Mouse (Mus musculus) adrenal gland, postnatal 25 days (tissue): ENCODE measurements around the gene Oxt. TPM values are rescaled to one million over a fixed set of nuclear protein-coding genes. Genes with fewer than 3 reads are reported as not detected.
"Not testable (repeated sequence)": the region's sequence is repeated elsewhere in the genome, so short reads cannot be mapped to it uniquely, and the experiment has no call there.

Experiments used
- DNase-seq: peaks from one replicate; pipeline ENCODE4 v3.0.0; 2021; ENCODE audit warnings: mixed read lengths
- long read RNA-seq: library from polyadenylated mRNA; stranded (forward); transcript quantifications from one replicate; pipeline ENCODE4 v2.0.0, GENCODE M21; 2021
- total RNA-seq: library from RNA; stranded (reverse); gene quantifications from 2 replicates; pipeline ENCODE4 v1.2.3, GENCODE M21; 2021

Oxt gene
- total RNA-seq: not detected in 2 replicates
- long read RNA-seq: 0 reads

DNA sequence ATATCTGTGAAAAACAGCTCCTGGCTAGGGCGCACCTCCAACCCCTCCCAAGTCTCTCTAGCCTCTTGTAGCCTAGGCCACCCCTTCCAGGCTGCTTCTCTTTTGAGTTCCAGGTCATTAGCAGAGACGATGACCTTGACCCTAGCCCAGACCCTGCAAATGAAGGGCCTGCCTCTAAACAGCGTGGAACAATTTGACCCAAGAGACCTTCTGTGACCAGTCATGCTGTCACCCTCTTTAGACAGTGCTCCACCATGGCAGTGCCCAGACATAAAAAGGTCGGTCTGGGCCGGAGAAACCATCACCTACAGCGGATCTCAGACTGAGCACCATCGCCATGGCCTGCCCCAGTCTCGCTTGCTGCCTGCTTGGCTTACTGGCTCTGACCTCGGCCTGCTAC, at the start of gene Oxt:
TSS of gene Oxt (plus strand) at position 301 of the 400 bp plus-strand sequence.
- DNase-seq: no peak

DNA sequence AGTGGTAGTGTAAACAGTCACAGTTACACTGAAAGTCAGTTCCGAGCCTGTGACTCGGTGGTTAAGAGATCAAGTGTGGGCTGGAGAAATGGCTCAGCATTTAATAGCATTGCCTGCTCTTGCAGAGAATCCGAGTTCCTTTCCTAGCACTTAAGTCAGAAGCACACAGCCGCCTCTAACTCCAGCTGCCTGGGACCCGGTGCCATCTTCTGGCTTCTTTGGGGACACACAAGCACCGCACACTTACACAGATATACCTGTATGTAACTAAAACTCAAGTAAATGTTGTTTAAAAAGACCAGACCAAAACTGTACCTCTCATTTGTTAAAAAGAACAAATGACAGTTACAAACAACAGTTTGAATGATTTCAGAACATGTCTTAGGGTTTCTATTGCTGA, 47.5 kb upstream of the Oxt start:
- no peak for DNase-seq

DNA sequence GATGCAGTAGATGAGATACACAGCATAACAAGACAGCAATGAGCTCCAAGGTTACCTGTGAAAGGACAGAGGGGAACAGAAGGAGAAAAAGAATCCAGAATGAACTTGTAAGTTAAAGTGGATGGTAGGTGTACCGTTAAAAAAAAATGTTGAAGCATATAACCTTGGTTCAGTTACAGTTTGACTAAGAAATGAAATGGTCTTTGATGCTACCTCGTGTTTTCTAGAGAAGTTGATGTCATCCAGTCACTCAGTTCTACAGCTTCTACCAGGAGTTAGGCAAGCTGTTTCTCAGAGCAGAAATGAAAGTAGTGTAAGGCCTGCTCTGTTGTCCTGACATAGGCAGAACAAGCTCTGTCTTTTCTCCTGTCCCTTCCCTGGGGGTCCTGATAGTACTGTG, 46.7 kb upstream of the Oxt start:
- no peak for DNase-seq

DNA sequence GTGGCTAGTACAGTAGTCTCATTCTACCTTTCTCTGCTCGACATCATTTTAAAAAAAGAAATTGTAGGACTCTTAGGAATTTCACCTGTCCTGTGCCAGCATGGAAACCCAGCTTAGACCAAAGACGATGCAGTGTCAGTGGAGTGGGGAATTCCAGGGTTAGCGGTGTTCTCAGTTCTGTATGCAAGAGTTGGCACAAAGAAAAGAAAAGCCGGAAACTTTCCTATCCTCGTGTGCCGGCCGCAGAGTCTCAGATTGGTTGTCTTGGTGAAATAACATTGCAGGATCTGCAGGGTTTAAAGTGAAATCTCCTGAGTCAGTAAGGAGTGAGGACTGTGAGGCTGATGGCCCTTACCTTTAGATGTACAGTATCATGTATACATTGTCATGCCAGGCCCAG, 46.0 kb upstream of the Oxt start:
- no peak for DNase-seq

DNA sequence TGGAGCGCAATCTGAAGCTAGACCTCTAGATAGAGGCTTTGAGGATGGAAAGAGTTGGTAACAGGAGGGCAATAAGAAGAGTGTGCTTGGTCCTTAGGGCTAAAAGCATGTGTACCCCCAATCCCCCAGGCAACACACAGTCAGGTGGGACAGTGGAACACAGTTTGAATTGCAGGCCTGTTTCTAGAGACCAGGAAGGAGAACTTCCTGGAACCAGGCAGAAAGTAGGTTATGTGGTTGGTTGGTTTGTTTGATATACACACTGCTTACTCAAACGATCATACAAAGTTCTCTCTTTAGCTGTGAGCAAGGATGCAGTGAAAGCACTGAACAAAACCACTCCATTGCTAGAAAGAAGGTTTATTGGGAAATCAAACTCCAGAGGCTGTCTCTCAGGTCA, 43.8 kb upstream of the Oxt start:
- DNase-seq: no peak

DNA sequence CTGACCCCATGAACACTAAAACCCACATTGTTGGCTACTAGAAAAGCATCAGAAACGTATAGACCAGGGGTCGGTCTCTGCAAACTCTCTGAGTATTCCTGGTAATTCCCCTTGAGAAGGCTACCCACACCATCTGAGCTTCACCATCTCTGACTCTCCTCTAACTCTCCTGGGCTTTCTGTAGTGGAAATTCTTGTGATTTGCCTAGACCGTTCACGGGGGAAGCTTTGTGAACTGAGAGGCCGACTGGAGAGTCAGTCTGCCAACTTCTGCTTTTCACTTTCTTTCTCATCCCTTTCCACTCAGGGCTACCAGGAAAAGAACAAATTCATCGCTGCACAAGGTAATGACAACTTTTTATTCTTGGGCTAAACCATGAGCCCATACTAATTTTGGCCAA, 41.0 kb upstream of the Oxt start:
- DNase-seq: no peak

DNA sequence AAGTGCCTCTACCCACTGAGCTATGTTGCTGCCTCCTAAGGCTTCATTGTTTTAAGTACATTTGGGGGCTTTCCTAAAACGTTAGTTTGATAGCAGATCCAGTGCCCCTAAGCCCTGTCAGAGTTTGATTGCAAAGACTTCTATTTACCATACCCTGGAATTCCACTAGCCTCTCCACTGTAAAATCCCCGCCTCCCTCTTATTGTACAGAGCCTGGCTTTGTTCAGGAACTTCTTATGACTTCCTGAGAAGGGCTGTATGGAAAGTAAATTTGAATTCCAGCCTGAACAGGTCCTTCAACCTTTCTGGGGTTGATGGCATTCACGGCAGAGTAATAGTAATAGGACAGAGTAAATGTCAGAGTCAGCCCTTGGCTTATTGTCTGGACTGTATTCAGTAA, 39.1 kb upstream of the Oxt start:
- DNase-seq: no peak

DNA sequence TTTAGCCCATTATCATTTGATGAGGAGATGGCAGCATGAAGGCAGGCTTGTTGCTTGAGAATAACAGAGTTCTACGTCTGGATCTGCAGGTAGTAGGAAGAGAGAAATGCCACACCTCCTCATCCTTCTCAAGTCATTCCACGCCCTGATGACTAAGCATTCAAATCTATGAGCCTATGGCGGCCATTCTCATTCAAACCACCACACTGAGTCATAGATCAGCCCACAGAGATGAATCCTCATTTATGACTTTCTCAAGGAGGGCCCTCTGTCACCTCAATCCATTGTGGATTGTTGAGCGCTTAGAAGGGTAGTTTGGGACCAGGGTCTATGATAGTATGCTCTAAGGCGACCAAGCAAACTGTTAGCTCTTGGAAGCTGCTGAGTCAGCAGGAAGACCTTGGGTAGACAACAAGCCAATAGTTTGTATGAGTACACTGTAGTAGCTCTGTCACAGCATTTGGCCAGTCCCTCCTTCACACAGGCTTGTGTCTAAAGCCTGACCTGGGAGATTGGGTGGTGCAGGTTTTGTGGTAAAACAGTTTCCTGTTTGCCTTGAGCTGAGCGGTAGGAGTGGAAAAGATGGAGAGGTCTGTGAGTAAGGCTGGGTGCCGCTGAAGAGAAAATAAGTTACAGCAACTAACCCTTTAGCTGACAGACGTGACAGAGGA, 37.0 kb upstream of the Oxt start:
- DNase-seq: no peak

DNA sequence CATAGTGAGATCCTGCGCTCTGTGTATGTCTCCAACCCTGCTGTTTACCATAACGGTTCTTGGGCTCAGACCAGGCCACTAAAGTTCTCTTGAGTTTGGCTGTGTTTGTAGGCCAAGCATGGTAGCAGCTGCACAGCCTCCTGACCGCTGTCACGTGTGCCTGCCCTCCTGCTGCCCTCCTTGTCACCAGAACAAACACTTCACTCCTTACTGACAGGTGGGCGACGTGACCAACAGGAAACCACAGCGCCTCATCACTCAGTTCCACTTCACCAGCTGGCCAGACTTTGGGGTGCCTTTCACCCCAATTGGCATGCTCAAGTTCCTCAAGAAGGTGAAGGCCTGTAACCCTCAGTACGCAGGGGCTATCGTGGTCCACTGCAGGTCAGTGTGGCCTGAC, 35.7 kb upstream of the Oxt start:
- no peak for DNase-seq

DNA sequence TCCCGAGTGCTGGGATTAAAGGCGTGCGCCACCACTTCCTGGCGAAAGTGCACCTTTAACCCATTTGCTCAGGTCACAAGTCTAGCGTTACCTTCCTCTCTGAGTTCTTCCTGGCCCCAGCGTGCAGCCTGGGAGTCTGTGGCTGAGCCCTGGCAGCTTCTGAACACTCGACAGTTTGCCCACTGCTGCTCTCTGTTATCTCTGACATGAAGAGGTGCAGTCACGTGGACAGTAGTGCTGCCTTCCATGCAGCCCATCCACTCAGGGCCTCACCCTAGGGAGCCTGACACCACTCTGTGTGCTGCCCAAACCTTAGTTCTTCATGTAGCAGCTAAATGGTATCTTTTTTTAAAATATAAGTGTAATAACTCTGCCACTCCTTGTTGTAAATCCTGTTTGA, 29.0 kb upstream of the Oxt start:
- no peak for DNase-seq

DNA sequence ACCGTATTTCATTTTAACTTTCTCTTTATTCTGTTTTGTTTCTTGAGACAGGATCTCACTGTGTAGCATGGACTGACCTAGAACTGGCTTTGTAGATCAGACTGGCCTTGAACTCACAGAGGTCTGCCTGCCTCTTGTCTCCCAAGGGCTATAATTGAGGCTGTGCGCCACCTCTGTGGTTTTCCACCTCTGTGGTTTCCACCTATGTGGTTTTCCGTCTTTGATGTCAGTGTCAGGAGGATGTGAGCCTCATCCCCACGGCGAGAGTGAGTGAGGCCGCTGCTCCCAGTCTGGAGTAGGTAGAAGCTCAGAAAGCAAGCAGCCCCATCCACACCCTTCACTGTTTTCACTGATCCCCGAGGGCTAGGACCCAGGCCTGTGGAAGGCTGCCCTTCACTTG, 21.1 kb upstream of the Oxt start:
- no peak for DNase-seq

DNA sequence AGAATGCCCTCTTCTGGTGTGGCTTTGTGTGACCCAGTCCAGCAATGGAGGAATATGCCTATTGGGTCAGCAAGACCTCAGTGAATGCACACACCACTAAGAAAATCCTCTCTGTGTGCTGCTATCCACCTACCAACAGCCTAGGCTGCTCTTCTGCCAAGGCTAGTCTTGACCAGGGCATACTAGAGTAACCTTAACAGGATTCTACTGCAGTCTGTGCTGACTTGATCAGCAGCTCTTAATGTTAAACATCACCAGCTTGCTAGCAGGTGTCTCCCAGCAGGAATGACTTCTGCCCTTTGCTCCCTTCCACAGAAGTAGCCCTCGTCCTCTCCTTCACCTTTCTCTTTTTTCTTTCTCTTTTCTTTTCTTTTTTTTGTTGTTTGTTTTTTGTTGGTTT, 19.7 kb upstream of the Oxt start:
- no peak for DNase-seq

DNA sequence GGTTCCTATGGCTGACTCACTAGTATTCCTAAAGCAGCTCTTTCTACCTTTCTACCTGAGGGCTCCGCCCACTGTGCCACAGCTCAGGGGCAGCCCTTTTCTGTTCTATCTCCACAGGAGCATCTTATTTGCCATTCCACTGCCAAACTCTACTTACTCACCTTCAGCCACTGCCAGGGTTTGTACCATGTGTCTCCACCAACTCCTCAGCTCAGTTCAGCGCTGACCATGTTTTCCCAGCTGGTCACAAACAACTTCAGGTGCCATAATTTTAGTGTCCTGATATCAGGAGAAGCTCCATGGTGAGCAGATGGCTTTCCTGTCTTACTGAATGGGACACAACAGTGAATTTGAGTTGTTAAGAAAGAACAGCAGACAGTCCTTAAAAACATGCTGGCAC, 18.5 kb upstream of the Oxt start:
- DNase-seq: no peak

DNA sequence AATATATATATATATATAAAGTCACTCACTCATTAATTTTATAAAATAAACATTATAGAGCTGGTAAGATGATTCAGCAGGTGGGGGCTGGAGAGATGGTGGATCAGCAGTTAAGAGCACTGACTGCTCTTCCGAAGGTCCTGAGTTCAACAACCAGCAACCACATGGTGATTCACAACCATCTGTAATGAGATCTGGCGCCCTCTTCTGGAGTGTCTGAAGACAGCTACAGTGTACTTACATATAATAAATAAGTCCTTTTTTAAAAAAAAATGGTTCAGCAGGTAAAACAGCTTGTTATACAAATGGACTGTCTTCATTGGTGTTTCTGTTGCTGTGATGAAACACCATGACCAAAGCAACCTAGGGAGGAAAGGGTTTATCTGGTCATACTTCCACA, 18.0 kb upstream of the Oxt start:
- no peak for DNase-seq

DNA sequence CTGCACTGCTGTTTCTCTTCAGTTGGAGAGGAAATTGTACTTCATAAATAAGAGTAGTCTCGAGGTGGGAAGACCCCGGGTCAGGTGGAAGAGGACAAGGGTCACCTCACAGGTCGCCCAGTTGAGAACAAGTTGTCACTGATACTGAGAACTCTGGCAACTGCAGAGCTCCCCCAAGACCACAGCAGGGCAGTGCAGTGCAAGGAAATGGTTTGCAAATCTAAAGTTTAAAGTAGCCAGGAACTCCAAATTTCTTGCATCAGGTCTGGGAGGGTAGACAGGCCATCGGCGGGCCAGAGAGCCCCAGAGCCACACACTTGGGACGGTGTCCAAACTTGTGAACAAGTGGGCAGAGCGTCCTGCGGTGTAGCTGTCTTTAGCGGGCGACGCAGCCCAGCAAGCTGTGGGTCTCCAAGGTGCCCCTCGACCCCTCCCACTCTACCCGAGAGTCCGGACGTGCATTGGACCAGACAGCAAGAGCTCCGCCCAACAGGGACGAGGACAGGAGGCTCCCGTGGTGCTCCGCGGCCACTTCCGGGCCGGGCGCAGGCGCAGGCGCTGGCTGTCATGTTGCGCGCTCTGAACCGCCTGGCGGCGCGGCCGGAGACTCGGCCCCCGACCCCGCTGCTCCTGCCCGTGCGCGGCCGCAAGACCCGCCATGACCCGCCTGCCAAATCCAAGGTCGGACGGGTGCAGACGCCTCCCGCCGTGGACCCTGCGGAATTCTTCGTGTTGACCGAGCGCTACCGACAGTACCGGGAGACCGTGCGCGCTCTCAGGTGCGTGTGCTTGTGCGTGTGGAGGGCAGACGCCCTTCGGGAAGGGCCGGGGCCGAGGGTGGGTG, 12.5 kb upstream of the Oxt start, which contains the start of gene Mrps26:
TSS of gene Mrps26 (plus strand) at position 531 of the 844 bp plus-strand sequence.
- DNase-seq: peak; percentile 93

DNA sequence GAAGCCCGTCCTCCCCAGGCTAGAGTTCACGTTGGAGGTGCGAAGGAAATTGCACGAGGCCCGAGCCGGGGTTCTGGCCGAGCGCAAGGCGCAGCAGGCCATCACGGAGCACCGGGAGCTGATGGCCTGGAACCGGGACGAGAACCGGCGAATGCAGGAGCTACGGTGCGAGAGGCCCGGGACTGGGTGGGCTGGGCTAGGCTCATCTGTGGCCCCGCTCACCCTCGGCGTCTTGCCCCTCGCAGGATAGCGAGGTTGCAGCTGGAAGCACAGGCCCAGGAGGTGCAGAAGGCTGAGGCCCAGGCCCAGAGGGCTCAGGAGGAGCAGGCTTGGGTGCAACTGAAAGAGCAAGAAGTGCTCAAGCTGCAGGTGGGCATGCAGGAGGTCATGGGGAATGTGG, 11.9 kb upstream of the Oxt start:
- DNase-seq: no peak

DNA sequence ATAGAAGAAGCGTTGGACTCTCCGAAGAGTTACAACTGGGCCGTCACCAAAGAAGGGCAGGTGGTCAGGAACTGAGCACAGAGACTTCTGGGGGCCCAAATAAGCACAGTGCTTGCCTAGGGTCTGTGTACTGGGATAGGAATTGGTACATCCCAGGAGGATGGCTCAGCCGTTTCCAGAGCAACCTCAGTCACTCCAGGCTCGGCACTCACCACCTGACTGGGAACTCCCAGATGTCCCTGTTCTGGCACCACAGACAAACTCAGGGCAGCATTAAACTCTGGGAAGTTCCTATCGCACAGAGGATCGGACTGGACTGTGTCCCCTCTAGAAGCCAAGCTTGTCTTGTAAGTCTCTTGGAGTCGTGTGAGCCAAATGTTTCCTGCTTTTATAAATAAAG, 11.0 kb upstream of the Oxt start:
- no peak for DNase-seq

DNA sequence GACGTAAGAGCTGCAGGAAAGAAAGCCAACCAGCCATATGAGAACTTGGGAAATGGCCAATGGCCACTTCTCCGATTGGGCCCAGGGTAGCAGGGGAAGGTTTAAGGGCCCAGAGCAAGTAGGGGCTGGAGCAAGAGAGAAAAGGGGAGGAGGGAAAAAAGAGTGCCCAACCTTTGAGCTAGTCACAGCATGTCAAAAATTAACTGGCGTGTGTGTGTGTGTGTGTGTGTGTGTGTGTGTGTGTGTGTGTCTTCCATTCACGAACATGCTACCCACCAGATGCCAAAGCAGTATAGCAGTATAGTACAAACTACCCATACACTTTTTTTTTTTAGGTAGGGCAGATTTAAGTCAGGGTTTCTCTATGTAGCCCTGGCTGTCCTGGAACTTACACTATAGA, 7.1 kb upstream of the Oxt start:
- no peak for DNase-seq

DNA sequence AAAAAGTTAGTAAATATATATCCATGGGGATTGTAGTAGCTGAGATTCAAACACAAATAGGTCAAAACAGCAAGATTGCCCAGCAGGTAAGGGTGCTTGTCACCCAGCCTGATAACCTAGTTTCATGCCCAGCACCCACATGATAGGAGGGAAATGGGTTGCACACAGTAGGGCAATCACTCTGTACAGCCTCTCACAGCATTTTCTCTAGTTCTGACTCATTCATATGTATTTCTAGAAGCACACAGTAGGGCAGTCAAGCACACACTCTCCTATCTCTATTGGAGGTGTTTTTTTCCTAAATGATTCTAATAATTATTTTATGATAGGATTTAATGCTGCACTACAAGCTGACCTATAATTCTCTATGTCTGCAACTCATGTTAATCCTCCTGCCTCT, 6.0 kb upstream of the Oxt start:
- no peak for DNase-seq

DNA sequence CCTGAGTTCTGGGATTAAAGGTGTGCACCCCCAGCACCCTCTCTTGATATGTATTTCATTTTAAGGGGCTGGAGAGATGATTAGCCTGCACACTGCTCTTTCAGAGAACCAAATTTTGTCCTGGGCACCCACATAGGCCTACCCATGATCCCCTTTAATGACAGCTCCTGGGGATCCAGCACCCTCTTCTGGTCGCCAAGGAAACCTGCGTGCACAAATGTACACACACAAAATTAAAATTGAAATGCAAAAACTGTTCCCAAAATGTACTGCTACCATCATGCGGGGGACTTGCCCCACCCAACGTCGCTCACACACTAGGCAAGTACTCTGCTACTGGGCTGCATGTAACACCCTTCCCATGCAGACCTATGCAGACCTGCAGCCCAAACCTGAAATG, 1.0 kb upstream of the Oxt start:
- DNase-seq: no peak

DNA sequence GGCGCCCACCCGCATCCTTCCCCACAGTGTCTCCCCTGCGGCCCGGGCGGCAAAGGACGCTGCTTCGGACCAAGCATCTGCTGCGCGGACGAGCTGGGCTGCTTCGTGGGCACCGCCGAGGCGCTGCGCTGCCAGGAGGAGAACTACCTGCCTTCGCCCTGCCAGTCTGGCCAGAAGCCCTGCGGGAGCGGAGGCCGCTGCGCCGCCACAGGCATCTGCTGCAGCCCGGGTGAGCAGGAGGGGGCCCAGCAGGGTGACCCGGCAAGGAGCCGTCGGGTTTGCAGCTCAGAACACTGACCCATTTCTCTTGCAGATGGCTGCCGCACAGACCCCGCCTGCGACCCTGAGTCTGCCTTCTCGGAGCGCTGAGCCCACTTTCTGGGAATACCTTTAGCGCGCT, 591 bp downstream of the Oxt start:
- not testable (repeated sequence) for DNase-seq

DNA sequence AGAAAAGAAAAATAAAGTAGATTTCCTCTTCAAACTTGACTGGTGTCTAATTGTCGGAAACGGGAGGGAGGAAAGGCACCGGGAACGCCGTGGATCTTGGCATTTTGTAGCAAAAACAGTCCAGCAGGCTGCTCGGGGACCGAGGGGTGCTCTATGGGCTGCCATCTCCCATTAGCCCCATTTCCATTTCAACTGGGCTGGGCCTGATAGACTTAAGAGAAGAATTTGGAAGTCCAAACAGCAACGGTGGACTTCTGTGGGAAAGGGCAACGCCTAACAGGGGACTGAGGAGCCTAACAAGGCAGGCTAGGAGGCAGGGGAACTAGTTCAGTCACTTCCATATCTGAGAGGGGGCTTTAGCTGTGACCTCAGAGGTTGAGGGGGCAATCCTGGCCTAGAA, 1.0 kb downstream of the Oxt start:
- no peak for DNase-seq

DNA sequence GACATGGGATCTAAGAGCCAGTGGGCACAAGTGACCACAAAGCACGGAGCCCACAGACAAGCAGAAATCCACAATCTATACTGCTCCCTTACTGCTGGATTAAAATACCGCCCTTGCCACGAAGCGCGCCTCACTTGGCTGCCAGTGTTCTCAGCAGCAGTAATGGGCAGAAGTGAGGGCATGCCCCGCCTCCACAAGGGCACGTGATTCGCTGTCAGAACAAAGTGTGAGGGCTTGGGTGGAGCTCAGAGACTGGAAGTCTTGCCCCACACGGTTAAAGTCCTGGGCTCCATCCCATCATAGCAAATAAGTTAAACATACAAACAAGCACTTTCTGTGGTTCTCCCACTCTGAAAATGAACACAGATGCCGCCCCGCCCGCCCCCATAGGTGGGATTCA, 1.7 kb downstream of the Oxt start:
- DNase-seq: peak; percentile 43

DNA sequence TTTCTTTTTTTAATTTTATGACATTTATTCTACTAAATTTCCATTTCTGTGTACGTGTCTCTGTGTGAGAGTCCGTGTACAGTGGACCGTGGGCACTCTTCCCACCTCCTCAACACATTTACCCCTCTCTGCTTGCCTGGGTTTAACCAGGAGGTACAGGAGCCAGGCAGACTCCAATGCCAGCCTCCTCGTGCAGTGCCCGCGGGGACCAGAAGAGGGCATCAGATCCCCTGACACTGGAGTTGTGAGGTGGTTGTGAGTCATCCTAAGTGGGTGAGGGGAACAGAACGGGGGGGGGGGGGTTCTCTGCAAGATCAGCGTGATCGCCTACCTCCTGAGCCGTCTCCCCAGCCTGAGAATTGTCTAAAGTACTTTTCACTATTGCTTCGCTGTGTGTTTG, 2.2 kb downstream of the Oxt start:
- DNase-seq: peak; percentile 80
